Mouse (Mus musculus) midbrain, embryonic 13.5 days (tissue): ENCODE data around the gene Magi1. TPM values are rescaled to one million over a fixed set of nuclear protein-coding genes. Genes with fewer than 3 reads are reported as not detected.

Source experiments
- ATAC-seq: fragments of 200-750 bp; cut with Nextera tagmentation; 2 replicates; pipeline ENCODE4 v1.8.0; 2017; ENCODE audit warnings: mild to moderate bottlenecking, moderate TSS enrichment, moderate library complexity
- H3K27ac ChIP-seq: fragments of 300-500 bp; sonication (generic); 2 replicates; pipeline ENCODE4 v1.5.1; 2015; ENCODE audit warnings: inconsistent platforms, mild to moderate bottlenecking, moderate library complexity
- H3K27me3 ChIP-seq: fragments of 300-500 bp; sonication (generic); 2 replicates; pipeline ENCODE4 v1.6.1; 2015; ENCODE audit warnings: mild to moderate bottlenecking, inconsistent platforms
- H3K36me3 ChIP-seq: fragments of 300-500 bp; sonication (generic); 2 replicates; pipeline ENCODE4 v1.6.1; 2015; ENCODE audit warnings: mild to moderate bottlenecking, inconsistent platforms
- H3K4me1 ChIP-seq: fragments of 300-500 bp; sonication (generic); replicated peaks from 2 replicates; pipeline ENCODE4 v1.6.1; 2015; ENCODE audit warnings: inconsistent platforms
- H3K4me2 ChIP-seq: fragments of 300-500 bp; sonication (generic); replicated peaks from 2 replicates; pipeline ENCODE4 v1.6.1; 2015; ENCODE audit warnings: moderate library complexity, mild to moderate bottlenecking, inconsistent platforms
- H3K4me3 ChIP-seq: fragments of 300-500 bp; sonication (generic); replicated peaks from 2 replicates; pipeline ENCODE4 v1.5.1; 2015; ENCODE audit warnings: mild to moderate bottlenecking, inconsistent platforms
- H3K9ac ChIP-seq: fragments of 300-500 bp; sonication (generic); replicated peaks from 2 replicates; pipeline ENCODE4 v1.6.1; 2015; ENCODE audit warnings: mild to moderate bottlenecking, inconsistent platforms
- H3K9me3 ChIP-seq: fragments of 300-500 bp; sonication (generic); 2 replicates; pipeline ENCODE4 v1.6.1; 2016; ENCODE audit warnings: mild to moderate bottlenecking, inconsistent platforms
- WGBS: fragments of 180-500 bp; shearing (Covaris S2); methylation state at CpG from one replicate; pipeline ENCODE4 v1.1.7; 2015; 5-methylcytosine and 5-hydroxymethylcytosine counted together
- polyA plus RNA-seq: library from polyadenylated mRNA; unstranded; fragments of >200 nt; fragmentation: Nextera tagmentation; extraction: Ambion mirVana; gene quantifications from 2 replicates; pipeline ENCODE4 v1.2.1, GENCODE M21; 2015

The Magi1 gene
- polyA plus RNA-seq, 1 experiment from 2014 or later = 39.4 TPM

DNA sequence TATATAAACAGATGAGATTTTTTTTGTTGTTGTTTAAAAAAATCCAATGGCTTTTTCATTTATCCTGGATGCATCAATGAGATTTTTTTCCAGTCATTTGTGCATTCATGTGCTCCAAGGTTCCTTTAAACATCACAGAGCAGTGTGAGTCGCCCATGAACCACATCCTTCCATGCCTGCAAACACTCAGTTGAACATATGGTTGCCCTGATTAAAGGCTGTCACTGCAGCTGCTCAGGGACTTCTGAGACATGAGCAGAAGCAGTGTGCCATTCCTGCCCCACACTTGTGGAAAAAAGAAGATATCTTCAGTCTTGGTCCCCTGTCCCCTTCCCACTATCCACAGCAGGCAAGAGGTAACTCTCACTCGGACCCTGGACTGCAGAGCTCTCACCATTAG lies 133.9 kb downstream of the Magi1 start:
- H3K4me2 ChIP-seq = no peak overlapping the region
- H3K36me3 ChIP-seq = no peaks in the 10 kb centered on the region
- no peak overlapping the region for H3K27ac ChIP-seq
- H3K4me3 ChIP-seq = no peak overlapping the region
- ATAC-seq = no peak
- no peaks in the 10 kb centered on the region for H3K9me3 ChIP-seq
- H3K27me3 ChIP-seq = no peaks in the 10 kb centered on the region
- peaks cover 8% of the 10 kb centered on the region for H3K4me1 ChIP-seq
- H3K9ac ChIP-seq = no peak overlapping the region
- WGBS = 70% methylated on average over 2 of the region's 2 CpGs

DNA sequence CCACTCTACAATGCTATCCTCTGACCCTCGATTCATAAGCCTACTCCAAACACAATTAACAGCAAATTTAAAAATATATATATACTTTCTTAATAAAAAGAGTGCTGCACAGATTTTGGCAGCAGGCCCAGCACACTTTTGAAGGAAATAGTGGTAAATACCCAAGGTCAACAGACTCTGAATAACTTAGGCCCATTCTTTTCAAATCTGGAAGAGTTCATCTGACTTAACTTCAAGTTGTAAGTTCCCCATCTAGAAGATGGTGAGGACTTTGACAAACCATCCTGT lies 137.6 kb downstream of the Magi1 start:
- Histone ChIP-seq H3K4me3 (no peak overlapping the region), H3K4me2 (no peak overlapping the region), H3K4me1 (peaks cover 8% of the 10 kb centered on the region), H3K9ac (no peak overlapping the region), H3K36me3 (no peaks in the 10 kb centered on the region), H3K27ac (no peak overlapping the region), H3K9me3 (no peaks in the 10 kb centered on the region), H3K27me3 (no peaks in the 10 kb centered on the region)
- WGBS = 56% methylated on average over 1 of the region's 1 CpGs
- ATAC-seq = no peak

DNA sequence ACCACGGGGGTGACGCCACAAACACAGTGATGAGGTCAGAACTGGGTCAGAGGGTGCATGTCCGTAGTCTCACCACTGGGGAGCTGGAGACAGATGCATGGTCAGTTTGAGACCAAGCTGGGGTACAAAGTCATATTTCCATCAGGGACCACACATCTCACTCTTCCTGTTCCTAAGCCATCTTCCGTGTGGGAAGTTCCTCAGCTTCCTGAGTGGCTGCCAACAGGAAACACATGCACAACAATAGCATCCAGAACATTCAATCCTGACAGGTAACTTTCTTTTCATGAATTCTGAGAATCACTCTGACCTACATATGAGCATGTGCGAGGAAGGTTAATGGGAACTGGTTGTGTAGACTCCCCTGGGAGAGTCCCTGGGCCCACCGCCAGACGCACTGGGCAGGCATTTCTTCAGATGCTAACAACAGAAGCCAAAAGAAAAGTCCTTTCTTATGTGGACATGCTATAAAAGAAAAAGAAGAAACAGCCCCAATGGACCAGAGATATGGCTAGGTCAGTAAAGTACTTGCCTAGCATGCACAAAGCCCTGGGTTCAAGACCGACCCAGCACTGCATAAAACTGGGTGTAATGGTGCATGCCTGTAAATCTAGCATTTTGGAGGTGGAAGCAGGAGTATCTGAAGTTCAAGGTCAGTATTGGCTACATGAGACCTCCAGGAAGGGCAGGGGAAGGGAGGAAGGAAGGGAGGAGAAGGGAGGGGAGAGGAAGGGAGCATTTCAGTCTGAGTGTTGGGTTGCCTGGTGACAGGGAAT lies 138.1 kb downstream of the Magi1 start:
- no peak overlapping the region for H3K27ac ChIP-seq
- H3K9me3 ChIP-seq = no peaks in the 10 kb centered on the region
- 93% methylated on average over 8 of the region's 8 CpGs for WGBS
- ATAC-seq = no peak
- H3K4me2 ChIP-seq = no peak overlapping the region
- no peaks in the 10 kb centered on the region for H3K36me3 ChIP-seq
- no peak overlapping the region for H3K4me3 ChIP-seq
- H3K9ac ChIP-seq = no peak overlapping the region
- peaks cover 8% of the 10 kb centered on the region for H3K4me1 ChIP-seq
- no peaks in the 10 kb centered on the region for H3K27me3 ChIP-seq

DNA sequence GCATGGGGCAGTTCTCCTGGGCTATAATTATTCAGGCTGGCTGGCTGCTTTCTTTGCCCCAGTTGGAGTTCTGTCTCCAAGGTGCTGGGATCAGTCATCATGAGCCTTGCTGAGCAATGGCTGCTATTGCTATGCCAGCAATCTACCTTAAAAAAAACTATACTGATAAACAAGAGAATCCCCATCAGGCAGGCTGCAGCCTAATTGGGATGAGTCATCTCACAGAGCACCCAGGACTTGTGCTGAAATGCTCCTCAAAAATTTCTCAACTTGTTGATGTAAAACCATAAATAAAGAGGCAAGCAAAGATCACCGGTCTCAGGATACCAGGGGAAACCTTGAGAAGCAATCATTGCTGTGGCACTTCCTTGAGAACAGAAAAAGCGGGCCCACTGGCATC lies 141.2 kb downstream of the Magi1 start:
- no peak for ATAC-seq
- no peaks in the 10 kb centered on the region for H3K36me3 ChIP-seq
- 94% methylated on average over 2 of the region's 2 CpGs for WGBS

DNA sequence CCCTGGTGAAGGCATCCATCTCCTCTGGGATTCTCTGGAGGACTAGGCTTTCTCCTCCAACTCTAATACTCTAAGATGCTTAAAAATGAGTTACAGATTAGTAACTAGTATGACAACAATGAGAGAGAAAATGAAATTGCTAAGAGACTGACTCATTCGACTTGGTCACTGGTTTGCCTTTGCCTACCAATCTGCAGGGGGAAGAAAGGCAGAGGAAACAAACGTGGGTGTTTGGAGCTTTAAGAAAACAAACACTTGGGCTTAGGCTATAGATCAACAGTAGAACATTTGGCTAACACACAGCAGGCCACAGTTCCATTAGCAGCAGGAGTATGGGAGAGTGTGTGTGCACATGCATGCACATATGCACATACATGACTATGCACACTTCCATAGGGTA lies 142.2 kb downstream of the Magi1 start:
- ATAC-seq = no peak

More for the DNA sequence above, 141.2 kb downstream of the Magi1 start:
- no peak overlapping the region for H3K4me3 ChIP-seq
- H3K9ac ChIP-seq = no peak overlapping the region
- H3K4me1 ChIP-seq = peaks cover 8% of the 10 kb centered on the region
- H3K27me3 ChIP-seq = no peaks in the 10 kb centered on the region
- no peak overlapping the region for H3K27ac ChIP-seq
- H3K9me3 ChIP-seq = no peaks in the 10 kb centered on the region
- no peak overlapping the region for H3K4me2 ChIP-seq

DNA sequence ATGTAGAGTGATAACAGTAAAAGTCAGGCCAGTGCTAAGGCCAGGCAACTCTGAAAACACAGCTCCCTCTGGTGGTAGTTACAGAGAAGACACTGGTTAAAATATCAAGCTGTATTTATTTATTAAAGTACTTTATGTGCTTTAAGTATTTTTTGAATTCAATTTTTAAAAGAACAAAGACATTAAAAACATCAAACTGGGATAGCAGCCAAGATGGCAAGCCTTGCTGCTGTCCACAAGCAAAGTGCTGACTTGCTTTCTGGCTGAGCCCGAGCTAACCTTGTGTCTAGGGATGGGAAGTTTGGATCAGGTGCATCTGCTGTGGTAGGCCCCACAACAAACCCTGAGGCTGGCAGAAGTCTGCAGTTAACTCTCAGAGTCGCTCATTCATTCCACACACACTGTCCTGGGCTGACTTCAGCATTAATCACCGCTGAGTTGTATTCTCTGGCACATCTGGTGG lies 143.7 kb downstream of the Magi1 start:
- H3K27me3 ChIP-seq = no peaks in the 10 kb centered on the region
- no peak for ATAC-seq
- no peak overlapping the region for H3K4me3 ChIP-seq
- no peak overlapping the region for H3K27ac ChIP-seq
- no peaks in the 10 kb centered on the region for H3K9me3 ChIP-seq
- no peak overlapping the region for H3K4me2 ChIP-seq
- H3K4me1 ChIP-seq = no peaks in the 10 kb centered on the region; the same call in 1 of the 2 replicates
- 87% methylated on average over 3 of the region's 3 CpGs for WGBS
- no peaks in the 10 kb centered on the region for H3K36me3 ChIP-seq
- H3K9ac ChIP-seq = no peak overlapping the region

More for the DNA sequence above, 142.2 kb downstream of the Magi1 start:
- Histone ChIP-seq H3K9ac (no peak overlapping the region), H3K4me1 (peaks cover 2% of the 10 kb centered on the region; the same call in 1 of the 2 replicates), H3K27ac (no peak overlapping the region), H3K9me3 (no peaks in the 10 kb centered on the region), H3K4me3 (no peak overlapping the region), H3K4me2 (no peak overlapping the region), H3K36me3 (no peaks in the 10 kb centered on the region), H3K27me3 (no peaks in the 10 kb centered on the region)
- WGBS = 81% methylated on average over 2 of the region's 2 CpGs

DNA sequence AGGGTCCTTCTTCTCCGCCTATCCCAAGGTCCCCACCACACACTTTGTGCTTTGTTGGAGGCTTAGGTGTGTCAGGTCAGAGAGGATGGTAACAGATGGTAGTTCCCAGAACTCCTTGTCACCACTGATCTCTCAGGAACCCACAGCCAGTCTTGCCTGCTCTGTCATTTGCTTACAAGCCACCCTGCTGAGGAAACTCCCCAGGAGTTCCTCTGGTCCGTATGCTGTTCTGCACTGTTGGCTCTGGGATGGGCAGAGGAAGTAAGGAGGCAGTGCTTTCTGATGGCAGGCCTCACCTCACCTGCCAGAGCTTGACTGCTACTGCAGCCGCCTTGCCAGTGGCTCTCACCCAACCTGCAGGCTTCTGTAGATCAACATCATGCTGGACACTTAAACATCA lies 147.0 kb downstream of the Magi1 start:
- Histone ChIP-seq H3K27me3 (no peaks in the 10 kb centered on the region), H3K4me2 (no peak overlapping the region), H3K36me3 (no peaks in the 10 kb centered on the region), H3K4me3 (no peak overlapping the region), H3K4me1 (peaks cover 18% of the 10 kb centered on the region), H3K27ac (no peak overlapping the region), H3K9ac (no peak overlapping the region), H3K9me3 (no peaks in the 10 kb centered on the region)
- no peak for ATAC-seq
- WGBS = 75% methylated on average over 3 of the region's 3 CpGs

DNA sequence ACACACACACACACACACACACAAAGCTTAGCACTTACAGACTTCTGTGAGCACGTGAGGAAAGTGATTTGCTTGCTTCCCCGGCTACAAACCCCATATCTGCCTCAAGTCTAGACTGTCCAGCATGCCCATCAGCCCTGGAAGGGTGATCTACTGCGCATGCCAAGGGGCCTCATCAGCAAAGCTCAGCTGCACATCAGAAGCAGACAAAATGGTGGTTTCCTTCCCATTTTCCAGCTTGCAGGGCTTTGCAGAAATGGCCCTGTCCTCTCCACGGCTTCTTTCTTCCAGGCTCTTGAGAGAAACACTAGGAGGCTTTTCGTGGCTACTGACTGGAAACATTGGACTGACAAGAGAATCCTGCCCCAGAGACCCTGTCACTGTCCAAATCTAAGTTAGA lies 149.6 kb downstream of the Magi1 start:
- Histone ChIP-seq H3K9me3 (no peaks in the 10 kb centered on the region), H3K9ac (no peak overlapping the region), H3K4me1 (peaks cover 19% of the 10 kb centered on the region), H3K27me3 (no peaks in the 10 kb centered on the region), H3K27ac (no peak overlapping the region), H3K4me3 (no peak overlapping the region), H3K36me3 (no peaks in the 10 kb centered on the region), H3K4me2 (no peak overlapping the region)
- ATAC-seq = no peak
- WGBS = 58% methylated on average over 5 of the region's 5 CpGs

DNA sequence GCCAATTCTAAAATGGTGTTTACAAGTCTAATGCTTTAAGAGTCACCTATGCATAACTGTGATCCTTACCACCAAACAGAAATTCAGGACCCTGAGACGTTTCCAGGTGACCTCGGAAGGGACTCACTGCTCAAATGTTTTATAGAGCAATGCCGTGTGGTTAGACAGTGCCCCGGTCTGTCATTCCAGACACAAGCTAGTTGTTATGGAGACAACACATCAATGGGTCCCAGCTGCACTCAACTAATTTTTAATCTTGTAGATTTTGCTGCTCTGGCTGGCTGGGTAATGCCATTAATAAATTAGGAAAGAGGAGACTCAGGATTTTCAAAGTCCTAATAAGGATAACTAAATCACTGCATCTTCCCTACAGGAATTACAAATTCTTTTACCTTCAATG lies 151.7 kb downstream of the Magi1 start:
- 51% methylated on average over 4 of the region's 4 CpGs for WGBS
- no peak overlapping the region for H3K9ac ChIP-seq
- H3K4me2 ChIP-seq = no peak overlapping the region
- no peak overlapping the region for H3K4me3 ChIP-seq
- no peaks in the 10 kb centered on the region for H3K27me3 ChIP-seq
- ATAC-seq = no peak
- peaks cover 23% of the 10 kb centered on the region for H3K4me1 ChIP-seq
- H3K27ac ChIP-seq = no peak overlapping the region
- H3K9me3 ChIP-seq = no peaks in the 10 kb centered on the region
- no peaks in the 10 kb centered on the region for H3K36me3 ChIP-seq

DNA sequence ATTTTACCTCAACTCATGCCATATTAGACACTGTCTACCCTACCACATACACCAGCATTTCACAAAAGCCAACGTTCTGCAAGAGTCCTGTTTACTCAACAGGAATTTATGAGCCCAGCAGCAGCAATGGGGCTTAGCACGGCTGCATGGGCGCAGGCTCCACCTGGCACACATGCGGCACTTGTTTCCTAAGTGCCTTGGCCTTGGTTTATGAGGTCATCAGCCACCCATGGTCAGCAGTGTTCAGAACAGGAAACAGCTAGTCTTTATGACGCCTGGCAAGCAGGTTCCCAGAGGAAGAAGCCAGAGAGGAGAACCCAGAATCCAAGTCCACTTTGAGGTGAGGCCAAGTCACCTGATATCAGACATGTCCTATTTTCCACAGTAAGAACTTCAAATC lies 153.3 kb downstream of the Magi1 start:
- ATAC-seq = no peak
- Histone ChIP-seq H3K4me3 (no peak overlapping the region), H3K4me1 (peaks cover 23% of the 10 kb centered on the region), H3K27ac (no peak overlapping the region), H3K9ac (no peak overlapping the region), H3K9me3 (no peaks in the 10 kb centered on the region), H3K27me3 (no peaks in the 10 kb centered on the region), H3K36me3 (no peaks in the 10 kb centered on the region), H3K4me2 (no peak overlapping the region)
- 88% methylated on average over 5 of the region's 5 CpGs for WGBS

DNA sequence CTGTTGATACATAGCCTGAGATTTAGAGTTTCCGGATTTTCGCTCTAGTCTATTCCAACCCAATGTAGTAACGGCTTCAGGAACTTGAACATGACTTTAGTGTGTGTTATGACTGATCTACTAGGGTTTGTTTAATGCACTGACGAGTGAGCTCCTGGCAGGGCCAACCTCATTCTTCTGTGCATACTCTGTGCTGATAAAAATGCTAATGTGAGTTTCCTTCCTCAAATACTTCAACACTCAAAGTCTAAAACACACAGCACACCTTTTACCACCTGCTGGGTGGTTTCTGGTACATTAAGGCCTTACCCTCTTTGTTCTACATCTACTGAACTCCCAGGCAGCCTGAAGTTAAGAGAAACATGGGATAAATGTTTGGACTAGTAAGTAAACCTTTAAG lies 157.0 kb downstream of the Magi1 start:
- Histone ChIP-seq H3K4me2 (no peak overlapping the region), H3K27me3 (no peaks in the 10 kb centered on the region), H3K9me3 (no peaks in the 10 kb centered on the region), H3K9ac (no peak overlapping the region), H3K4me3 (no peak overlapping the region), H3K36me3 (no peaks in the 10 kb centered on the region), H3K27ac (no peak overlapping the region), H3K4me1 (peaks cover 5% of the 10 kb centered on the region; the same call in 1 of the 2 replicates)
- no peak for ATAC-seq
- WGBS = 90% methylated on average over 4 of the region's 4 CpGs

DNA sequence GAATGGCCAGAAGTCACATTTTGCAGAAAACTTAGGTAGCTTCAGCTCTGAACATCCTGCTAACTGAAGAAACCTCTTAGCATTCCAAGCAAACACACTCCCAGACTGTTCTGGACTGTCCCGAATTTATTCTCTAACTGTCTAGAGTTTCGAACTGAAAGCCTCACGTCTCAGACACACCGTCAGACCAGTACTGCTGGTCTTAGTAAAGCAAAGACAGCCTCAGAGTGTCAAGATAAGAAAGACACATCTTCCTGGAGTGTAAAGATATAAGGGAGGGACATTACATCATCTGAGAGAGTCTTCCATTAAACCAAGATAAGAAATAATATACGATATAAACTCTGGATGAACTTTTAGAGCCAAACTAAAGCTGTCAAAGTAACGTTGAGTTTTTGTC lies 158.6 kb downstream of the Magi1 start:
- no peaks in the 10 kb centered on the region for H3K9me3 ChIP-seq
- no peak for ATAC-seq
- no peaks in the 10 kb centered on the region for H3K27me3 ChIP-seq
- no peak overlapping the region for H3K4me2 ChIP-seq
- H3K36me3 ChIP-seq = no peaks in the 10 kb centered on the region
- H3K4me1 ChIP-seq = 0 out of 2 replicates have a peak, but pooled peaks cover 7% of the 10 kb centered on the region
- 85% methylated on average over 6 of the region's 6 CpGs for WGBS
- H3K9ac ChIP-seq = no peak overlapping the region
- H3K4me3 ChIP-seq = no peak overlapping the region
- H3K27ac ChIP-seq = no peak overlapping the region

DNA sequence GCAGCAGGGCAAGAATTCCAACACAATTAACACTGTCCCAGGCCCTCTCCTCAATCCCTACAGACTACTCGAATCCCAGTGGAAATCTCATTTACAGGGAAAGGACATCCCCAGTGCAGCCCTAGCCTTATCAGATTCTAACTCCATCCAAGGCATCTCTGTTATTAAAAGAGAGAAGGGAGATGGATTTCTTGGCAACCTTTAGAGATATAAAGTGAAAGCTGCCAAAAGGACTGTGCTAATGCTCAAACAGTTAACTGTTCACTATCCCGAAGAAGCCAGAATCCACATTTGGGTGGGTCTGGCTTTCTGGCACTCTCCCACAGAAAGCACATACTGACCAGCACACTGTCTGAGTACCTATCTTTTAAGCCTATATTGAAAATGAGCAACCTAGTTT lies 159.4 kb downstream of the Magi1 start:
- 0 out of 2 replicates have a peak, but pooled peaks cover 7% of the 10 kb centered on the region for H3K4me1 ChIP-seq
- no peak overlapping the region for H3K9ac ChIP-seq
- WGBS = 80% methylated on average over 2 of the region's 2 CpGs
- H3K4me2 ChIP-seq = no peak overlapping the region
- no peaks in the 10 kb centered on the region for H3K27me3 ChIP-seq
- ATAC-seq = no peak
- H3K9me3 ChIP-seq = no peaks in the 10 kb centered on the region
- H3K36me3 ChIP-seq = no peaks in the 10 kb centered on the region
- no peak overlapping the region for H3K4me3 ChIP-seq
- H3K27ac ChIP-seq = no peak overlapping the region
